Mouse (Mus musculus): ENCODE results near the gene Fancc. TPM values are rescaled to one million over a fixed set of nuclear protein-coding genes. Genes with fewer than 3 reads are reported as not detected.

Fancc gene
- total and polyA plus RNA-seq, 2 experiments from 2014 or later: 9.2 to 12.1 TPM

- Histone ChIP-seq H3K4me1 (ENCODE audit: insufficient read depth, low read length) (no peaks in the 10 kb centered on the region), H3K27ac (ENCODE audit: low read depth, low read length) (no peak overlapping the region), H3K27me3 (ENCODE audit: insufficient read depth, low read length) (no peaks in the 10 kb centered on the region), H3K9ac (replicated peaks; ENCODE audit: low read length, poor library complexity, severe bottlenecking) (no peak overlapping the region), H3K36me3 (ENCODE audit: insufficient read depth, low read length) (peaks cover 46% of the 10 kb centered on the region), H3K4me2 (ENCODE audit: low read depth, low read length, poor library complexity, severe bottlenecking) (no peak overlapping the region), H3K4me3 (ENCODE audit: low read depth, low read length) (no peak overlapping the region), H3K9me3 (ENCODE audit: low read length) (no peaks in the 10 kb centered on the region)
- ATAC-seq (ENCODE audit: low FRiP score): no peak
- no peak for TF ChIP-seq CTCF (IDR thresholded peaks at IDR 0.05)
- 59% methylated on average over 3 of the region's 3 CpGs for WGBS
- no peak for DNase-seq (ENCODE audit: low spot score)
Observed at GRCm38 (mm10) chr13:63542796-63543384, 45.8 kb upstream of the Fancc start.

GRCm38 (mm10) chr13:63541510-63541909, 44.4 kb upstream of the Fancc start:
- Histone ChIP-seq H3K36me3 (ENCODE audit: insufficient read depth, low read length) (peaks cover 51% of the 10 kb centered on the region), H3K4me3 (ENCODE audit: low read depth, low read length) (no peak overlapping the region), H3K27me3 (ENCODE audit: insufficient read depth, low read length) (no peaks in the 10 kb centered on the region), H3K27ac (ENCODE audit: low read depth, low read length) (no peak overlapping the region), H3K9ac (replicated peaks; ENCODE audit: low read length, poor library complexity, severe bottlenecking) (no peak overlapping the region), H3K4me2 (ENCODE audit: low read depth, low read length, poor library complexity, severe bottlenecking) (no peak overlapping the region), H3K4me1 (ENCODE audit: insufficient read depth, low read length) (no peaks in the 10 kb centered on the region), H3K9me3 (ENCODE audit: low read length) (no peaks in the 10 kb centered on the region)
- ATAC-seq (ENCODE audit: low FRiP score) (no peak), DNase-seq (ENCODE audit: low spot score) (no peak)
- no peak for TF ChIP-seq CTCF (IDR thresholded peaks at IDR 0.05)

DNA sequence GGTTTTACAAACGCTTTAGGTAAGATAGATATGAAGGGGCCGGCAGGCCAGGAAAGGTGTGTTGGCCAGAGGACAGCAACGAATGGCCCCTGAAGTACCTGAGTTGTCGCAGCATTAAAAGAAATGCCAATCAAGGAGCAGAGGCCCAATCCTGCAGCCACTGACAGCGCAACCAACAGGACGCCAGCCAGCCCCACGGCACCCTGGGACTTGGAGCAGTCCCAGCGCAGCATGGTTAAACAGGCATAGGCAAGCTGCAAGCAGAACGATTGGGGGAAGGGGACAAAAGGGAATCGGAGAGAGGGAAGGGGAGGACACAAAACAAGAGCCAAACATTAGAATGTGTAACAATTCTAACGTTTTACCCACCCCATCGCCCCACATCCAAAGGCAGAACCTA, 43.5 kb upstream of the Fancc start:
- H3K4me1 ChIP-seq (ENCODE audit: insufficient read depth, low read length): no peaks in the 10 kb centered on the region
- DNase-seq (ENCODE audit: low spot score) (no peak), ATAC-seq (ENCODE audit: low FRiP score) (no peak)
- WGBS: 83% methylated on average over 12 of the region's 12 CpGs
- H3K9me3 ChIP-seq (ENCODE audit: low read length): no peaks in the 10 kb centered on the region
- peaks cover 59% of the 10 kb centered on the region for H3K36me3 ChIP-seq (ENCODE audit: insufficient read depth, low read length)
- no peaks in the 10 kb centered on the region for H3K27me3 ChIP-seq (ENCODE audit: insufficient read depth, low read length)
- H3K4me2 ChIP-seq (ENCODE audit: low read depth, low read length, poor library complexity, severe bottlenecking): no peak overlapping the region
- H3K9ac ChIP-seq (replicated peaks; ENCODE audit: low read length, poor library complexity, severe bottlenecking): no peak overlapping the region
- no peak overlapping the region for H3K27ac ChIP-seq (ENCODE audit: low read depth, low read length)
- H3K4me3 ChIP-seq (ENCODE audit: low read depth, low read length): no peak overlapping the region
- TF ChIP-seq CTCF (IDR thresholded peaks at IDR 0.05): no peak

DNA sequence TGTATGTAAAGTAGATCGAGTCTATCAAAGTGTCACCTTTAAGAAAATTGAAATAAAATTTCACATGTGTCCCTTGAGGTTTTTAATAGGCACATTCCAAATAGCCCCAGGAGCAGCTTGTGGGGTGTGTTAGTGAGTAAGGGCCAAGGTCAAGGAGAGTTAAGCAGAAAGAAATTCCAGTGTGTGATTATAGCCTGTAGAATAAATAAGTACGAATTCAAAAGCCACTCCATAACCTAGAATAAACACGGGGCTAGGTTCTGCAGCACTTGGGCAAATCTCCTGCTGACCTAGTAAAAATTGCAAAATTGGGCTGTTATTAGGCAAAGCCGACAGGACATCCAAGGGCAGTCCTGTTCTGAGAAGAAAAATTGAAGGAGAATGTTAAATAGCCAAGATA, 37.9 kb upstream of the Fancc start:
- Histone ChIP-seq H3K4me3 (ENCODE audit: low read depth, low read length) (no peak overlapping the region), H3K4me2 (ENCODE audit: low read depth, low read length, poor library complexity, severe bottlenecking) (no peak overlapping the region), H3K9me3 (ENCODE audit: low read length) (no peaks in the 10 kb centered on the region), H3K27me3 (ENCODE audit: insufficient read depth, low read length) (no peaks in the 10 kb centered on the region), H3K27ac (ENCODE audit: low read depth, low read length) (no peak overlapping the region), H3K9ac (replicated peaks; ENCODE audit: low read length, poor library complexity, severe bottlenecking) (no peak overlapping the region), H3K4me1 (ENCODE audit: insufficient read depth, low read length) (no peaks in the 10 kb centered on the region), H3K36me3 (ENCODE audit: insufficient read depth, low read length) (peaks cover 76% of the 10 kb centered on the region)
- DNase-seq (ENCODE audit: low spot score) (no peak), ATAC-seq (ENCODE audit: low FRiP score) (no peak)
- 88% methylated on average over 4 of the region's 4 CpGs for WGBS
- TF ChIP-seq CTCF (IDR thresholded peaks at IDR 0.05): no peak

- WGBS: 78% methylated on average over 9 of the region's 9 CpGs
- Histone ChIP-seq H3K4me3 (ENCODE audit: low read depth, low read length) (no peak overlapping the region), H3K4me1 (ENCODE audit: insufficient read depth, low read length) (no peaks in the 10 kb centered on the region), H3K9me3 (ENCODE audit: low read length) (no peaks in the 10 kb centered on the region), H3K36me3 (ENCODE audit: insufficient read depth, low read length) (peaks cover 59% of the 10 kb centered on the region), H3K27me3 (ENCODE audit: insufficient read depth, low read length) (no peaks in the 10 kb centered on the region), H3K9ac (replicated peaks; ENCODE audit: low read length, poor library complexity, severe bottlenecking) (no peak overlapping the region), H3K27ac (ENCODE audit: low read depth, low read length) (no peak overlapping the region), H3K4me2 (ENCODE audit: low read depth, low read length, poor library complexity, severe bottlenecking) (no peak overlapping the region)
- TF ChIP-seq CTCF (IDR thresholded peaks at IDR 0.05): no peak
- ATAC-seq (ENCODE audit: low FRiP score) (no peak), DNase-seq (ENCODE audit: low spot score) (no peak)
Observed at GRCm38 (mm10) chr13:63530857-63531256, 33.8 kb upstream of the Fancc start.

DNA sequence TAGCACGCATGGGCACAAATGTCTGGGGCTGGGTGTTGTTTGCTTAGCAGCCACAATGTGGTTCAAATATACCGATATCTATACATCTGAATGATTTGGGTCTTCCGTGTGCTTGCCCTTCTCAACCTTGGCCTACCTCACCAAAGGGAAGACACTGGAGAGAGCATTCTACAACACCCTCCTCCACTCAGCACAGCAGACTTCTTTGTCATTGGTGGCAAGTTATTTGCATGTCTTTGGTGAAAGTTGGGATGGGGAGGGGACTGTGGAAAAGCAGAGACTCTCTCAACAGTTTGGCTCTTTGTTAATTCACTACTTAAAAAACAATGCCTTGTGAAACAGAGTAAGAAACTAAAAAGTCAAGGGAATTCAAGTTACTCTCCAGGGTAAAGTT, 33.3 kb upstream of the Fancc start:
- Histone ChIP-seq H3K36me3 (ENCODE audit: insufficient read depth, low read length) (peaks cover 54% of the 10 kb centered on the region), H3K27me3 (ENCODE audit: insufficient read depth, low read length) (no peaks in the 10 kb centered on the region), H3K4me3 (ENCODE audit: low read depth, low read length) (no peak overlapping the region), H3K27ac (ENCODE audit: low read depth, low read length) (no peak overlapping the region), H3K9ac (replicated peaks; ENCODE audit: low read length, poor library complexity, severe bottlenecking) (no peak overlapping the region), H3K9me3 (ENCODE audit: low read length) (no peaks in the 10 kb centered on the region), H3K4me2 (ENCODE audit: low read depth, low read length, poor library complexity, severe bottlenecking) (no peak overlapping the region), H3K4me1 (ENCODE audit: insufficient read depth, low read length) (no peaks in the 10 kb centered on the region)
- WGBS: 44% methylated on average over 3 of the region's 3 CpGs
- DNase-seq (ENCODE audit: low spot score): no peak
- TF ChIP-seq CTCF (IDR thresholded peaks at IDR 0.05): no peak
- ATAC-seq (ENCODE audit: low FRiP score): no peak

Data from midbrain, postnatal 0 days (tissue).